20 mouse cellular contexts compared by ENCODE assay signal in the genomic region with DNA sequence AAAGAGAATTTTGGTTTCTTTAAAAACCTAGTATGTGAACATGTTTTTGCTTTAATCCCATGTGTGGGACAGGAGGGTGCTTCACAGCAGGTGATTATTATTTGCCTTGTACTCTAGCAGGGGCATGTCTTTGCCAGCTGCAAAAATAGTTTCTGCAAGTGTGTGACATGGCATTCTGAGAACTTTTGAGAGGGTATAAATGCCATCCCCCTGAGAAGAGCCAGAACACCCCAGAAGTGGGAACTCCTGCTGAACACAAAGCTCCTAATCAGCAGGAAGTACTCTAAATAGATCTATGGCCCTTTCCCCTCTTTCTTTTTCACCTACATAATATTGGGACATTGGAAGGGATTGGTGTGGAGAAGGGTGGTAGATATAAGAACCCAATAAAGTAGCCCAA. TPM values are rescaled to one million over a fixed set of nuclear protein-coding genes. Genes with fewer than 3 reads are reported as not detected.
A peak's percentile ranks its signal among the peaks of the same experiment; 100 is the strongest.
DNase-seq lines count a peak whose midpoint lies in the region; ATAC-seq and TF ChIP-seq lines count a peak whose summit lies in the region.
"Had no signal": no experiment of that assay in that cellular context is flagged by ENCODE, and none has a peak within 500 bp of the region (broad histone marks: within the 10 kb centered on the region; RNA-seq: fewer than 3 reads in every experiment).

No protein-coding gene starts in this region.

- peak; percentile 44 to 69 for DNase-seq in heart, adult 18-20 months
- no peak for DNase-seq in heart, postnatal 25 days (ENCODE audit: low spot score)
- peak; percentile 37 for DNase-seq in lung, postnatal 36 days
- DNase-seq in lung, postnatal 14 days: no peak
- peak; percentile 15 for DNase-seq in heart, postnatal 4 days
- no peak for DNase-seq in left cerebral cortex, adult 2 months (ENCODE audit: extremely low spot score in 1 of 2, low spot score in 2 of 2)
- no peak for DNase-seq in liver, postnatal 0 days
- DNase-seq: adrenal gland, adult 2 months; adrenal gland, postnatal 36 days; cerebellum, adult 8-10 months; cerebellum, postnatal 25 days; gastrocnemius, postnatal 14 days; kidney, adult 18-20 months had no signal

- no peaks in the 10 kb centered on the region for H3K27me3 ChIP-seq in heart, embryonic 15.5 days
- H3K27me3 ChIP-seq in liver, postnatal 0 days (ENCODE audit: insufficient read depth, low read length): no peaks in the 10 kb centered on the region
- H3K27me3 ChIP-seq: CH12.LX; embryonic facial prominence, embryonic 12.5 days; forebrain, embryonic 15.5 days; intestine, embryonic 15.5 days had no signal

- ATAC-seq in heart, embryonic 15.5 days (replicated peaks; ENCODE audit: insufficient number of reproducible peaks, insufficient read depth, low FRiP score, low read depth): no peak
- no peak for ATAC-seq in liver, postnatal 0 days
- ATAC-seq: forebrain, embryonic 15.5 days; intestine, embryonic 15.5 days had no signal

- TF ChIP-seq CTCF in left cerebral cortex, adult 2 months (IDR thresholded peaks at IDR 0.05): no peak
- no peak for TF ChIP-seq CTCF in liver, postnatal 0 days (IDR thresholded peaks at IDR 0.05; ENCODE audit: low read depth)

- H3K4me2 ChIP-seq in heart, embryonic 15.5 days: 0 out of 2 replicates have a peak overlapping the region, but pooled peaks have one; percentile 7
- H3K4me2 ChIP-seq in liver, postnatal 0 days (ENCODE audit: low read depth, low read length): no peak overlapping the region
- H3K4me2 ChIP-seq: embryonic facial prominence, embryonic 12.5 days; forebrain, embryonic 15.5 days; hindbrain, embryonic 14.5 days; intestine, embryonic 15.5 days had no signal

- intact Hi-C loops in heart, postnatal 25 days (cut with DNase I): loop anchor here (2.0 kb wide), 1 partner anchor 18 kb away; no protein-coding TSS in a partner anchor
- intact Hi-C loops in left cerebral cortex, adult 2 months (cut with DNase I): no loop called here

- H3K9ac ChIP-seq in heart, embryonic 15.5 days: no peak overlapping the region
- no peak overlapping the region for H3K9ac ChIP-seq in liver, postnatal 0 days (replicated peaks)
- H3K9ac ChIP-seq: embryonic facial prominence, embryonic 12.5 days; forebrain, embryonic 15.5 days; hindbrain, embryonic 14.5 days; intestine, embryonic 15.5 days had no signal

- no peak for TF ChIP-seq EP300 in liver, postnatal 0 days (IDR thresholded peaks at IDR 0.05; ENCODE audit: low read depth)

- peak overlapping the region; percentile 77 for H3K27ac ChIP-seq in heart, embryonic 15.5 days
- H3K27ac ChIP-seq in left cerebral cortex, adult 2 months: no peak overlapping the region
- no peak overlapping the region for H3K27ac ChIP-seq in liver, postnatal 0 days (ENCODE audit: low read depth)
- H3K27ac ChIP-seq: embryonic facial prominence, embryonic 12.5 days; forebrain, embryonic 15.5 days; hindbrain, embryonic 10.5 days; hindbrain, embryonic 14.5 days; intestine, embryonic 15.5 days had no signal

- H3K4me1 ChIP-seq in heart, embryonic 15.5 days (replicated peaks): 0 out of 2 replicates have a peak, but pooled peaks cover 7% of the 10 kb centered on the region
- H3K4me1 ChIP-seq in liver, postnatal 0 days (ENCODE audit: insufficient read depth): no peaks in the 10 kb centered on the region; the same call in 1 of the 2 replicates
- H3K4me1 ChIP-seq: embryonic facial prominence, embryonic 12.5 days; forebrain, embryonic 15.5 days; hindbrain, embryonic 10.5 days; intestine, embryonic 15.5 days had no signal

- H3K36me3 ChIP-seq in heart, embryonic 15.5 days: no peaks in the 10 kb centered on the region
- no peaks in the 10 kb centered on the region for H3K36me3 ChIP-seq in liver, postnatal 0 days (replicated peaks; ENCODE audit: insufficient read depth, low read length)
- H3K36me3 ChIP-seq: embryonic facial prominence, embryonic 12.5 days; forebrain, embryonic 15.5 days; intestine, embryonic 15.5 days had no signal

- H3K4me3 ChIP-seq in heart, embryonic 15.5 days: no peak overlapping the region
- H3K4me3 ChIP-seq in left cerebral cortex, adult 2 months: no peak overlapping the region
- no peak overlapping the region for H3K4me3 ChIP-seq in liver, postnatal 0 days (ENCODE audit: low read depth, low read length)
- H3K4me3 ChIP-seq: embryonic facial prominence, embryonic 12.5 days; forebrain, embryonic 15.5 days; hindbrain, embryonic 10.5 days; intestine, embryonic 15.5 days had no signal

- H3K9me3 ChIP-seq in heart, embryonic 15.5 days (replicated peaks): no peaks in the 10 kb centered on the region
- no peaks in the 10 kb centered on the region for H3K9me3 ChIP-seq in liver, postnatal 0 days (ENCODE audit: low read length)
- H3K9me3 ChIP-seq: embryonic facial prominence, embryonic 12.5 days; forebrain, embryonic 15.5 days; hindbrain, embryonic 10.5 days; intestine, embryonic 15.5 days had no signal

RNA-seq across cellular contexts. Expression of a gene that starts 22.2 kb away (rescaled TPM):
- total RNA-seq in heart, adult 18-20 months (2021): 10 to 100 TPM; 12.8 to 14.8 TPM
- total RNA-seq in heart, postnatal 25 days (2021): 10 to 100 TPM; 21.0 to 22.6 TPM
- polyA plus RNA-seq in heart, embryonic 15.5 days (2015; fragmentation: Nextera tagmentation; extraction: Ambion mirVana): 22.5 and 23.7 TPM in 2 replicates
- total RNA-seq in heart, postnatal 4 days (2021): 10 to 100 TPM; 32.1 to 34.0 TPM
- total RNA-seq in left cerebral cortex, adult 2 months (2021): 10 to 100 TPM; 12.5 to 13.6 TPM
- 5.7 and 6.4 TPM in 2 replicates for polyA plus RNA-seq in liver, postnatal 0 days (2015; fragmentation: Nextera tagmentation; extraction: Ambion mirVana)

Comparison
In these comparisons a context has a peak if more than half of its experiments do, and no peak if none do; other contexts are left out.
1. DNase-seq: peak in heart, adult 18-20 months (2 of 2), lung, postnatal 36 days (single experiment) and heart, postnatal 4 days (single experiment); none in heart, postnatal 25 days (single experiment), lung, postnatal 14 days (single experiment), left cerebral cortex, adult 2 months (0 of 2) and liver, postnatal 0 days (single experiment).